ENCODE assay signal across 8 mouse cellular contexts in genomic region chr14:79562745-79563144, GRCm38 (mm10). TPM values are rescaled to one million over a fixed set of nuclear protein-coding genes. Genes with fewer than 3 reads are reported as not detected.
A peak's percentile ranks its signal among the peaks of the same experiment; 100 is the strongest.
DNase-seq lines count a peak whose midpoint lies in the region; ATAC-seq lines count a peak whose summit lies in the region.

No protein-coding gene starts in this region.

- 0 out of 2 replicates have a peak, but pooled peaks have one; percentile 22 for ATAC-seq in midbrain, embryonic 11.5 days (ENCODE audit: low FRiP score)
- no peak for ATAC-seq in midbrain, embryonic 13.5 days
- ATAC-seq in stomach, embryonic 16.5 days (ENCODE audit: insufficient read depth, low FRiP score), result no peak

- no peaks in the 10 kb centered on the region for H3K9me3 ChIP-seq in midbrain, embryonic 11.5 days (ENCODE audit: control insufficient read depth, low read length)
- no peaks in the 10 kb centered on the region for H3K9me3 ChIP-seq in midbrain, embryonic 13.5 days
- H3K9me3 ChIP-seq in stomach, embryonic 16.5 days (replicated peaks; ENCODE audit: control insufficient read depth, low read length), result no peaks in the 10 kb centered on the region

- H3K27ac ChIP-seq in midbrain, embryonic 11.5 days (ENCODE audit: low read depth, low read length), result no peak overlapping the region
- no peak overlapping the region for H3K27ac ChIP-seq in midbrain, embryonic 13.5 days
- H3K27ac ChIP-seq in stomach, embryonic 16.5 days (ENCODE audit: low read length), result peak overlapping the region; percentile 29; the same call in 1 of the 2 replicates

- no peaks in the 10 kb centered on the region for H3K36me3 ChIP-seq in midbrain, embryonic 11.5 days (ENCODE audit: control insufficient read depth, insufficient read depth, low read length)
- 0 out of 2 replicates have a peak, but pooled peaks cover 2% of the 10 kb centered on the region for H3K36me3 ChIP-seq in midbrain, embryonic 13.5 days
- peaks cover 15% of the 10 kb centered on the region for H3K36me3 ChIP-seq in stomach, embryonic 16.5 days (ENCODE audit: control insufficient read depth, insufficient read depth, low read length)

- H3K27me3 ChIP-seq in midbrain, embryonic 11.5 days (ENCODE audit: control insufficient read depth, insufficient read depth, low read length), result no peaks in the 10 kb centered on the region
- H3K27me3 ChIP-seq in midbrain, embryonic 13.5 days, result no peaks in the 10 kb centered on the region
- no peaks in the 10 kb centered on the region for H3K27me3 ChIP-seq in stomach, embryonic 16.5 days (ENCODE audit: control insufficient read depth, insufficient read depth, low read length)

- DNase-seq in midbrain, embryonic 11.5 days (ENCODE audit: low spot score, missing footprints), result peak; percentile 82
- DNase-seq in MN1 (ENCODE audit: low spot score), result peak; percentile 49
- peak; percentile 11 for DNase-seq in cerebellum, adult 8-10 months
- peak; percentile 23 to 35 for DNase-seq in gastrocnemius, postnatal 36 days
- peak; percentile 77 for DNase-seq in kidney, adult 9 months
- peak; percentile 83 for DNase-seq in lung, postnatal 10 days

- intact Hi-C loops in gastrocnemius, postnatal 36 days (cut with DNase I), result loop anchor here (5.0 kb wide), 1 partner anchor 75 kb away; no protein-coding TSS in a partner anchor

- 21% methylated on average over 5 of the region's 5 CpGs for WGBS in midbrain, embryonic 11.5 days
- WGBS in midbrain, embryonic 13.5 days, result 20% methylated on average over 5 of the region's 5 CpGs
- 14% methylated on average over 5 of the region's 5 CpGs for WGBS in stomach, embryonic 16.5 days

- no peak overlapping the region for H3K4me3 ChIP-seq in midbrain, embryonic 11.5 days (ENCODE audit: low read depth, low read length)
- no peak overlapping the region for H3K4me3 ChIP-seq in midbrain, embryonic 13.5 days (replicated peaks)
- H3K4me3 ChIP-seq in stomach, embryonic 16.5 days (replicated peaks; ENCODE audit: low read length), result no peak overlapping the region

- no peaks in the 10 kb centered on the region for H3K4me1 ChIP-seq in midbrain, embryonic 11.5 days (ENCODE audit: control insufficient read depth, insufficient read depth, low read length)
- H3K4me1 ChIP-seq in midbrain, embryonic 13.5 days (replicated peaks), result no peaks in the 10 kb centered on the region
- peaks cover 5% of the 10 kb centered on the region for H3K4me1 ChIP-seq in stomach, embryonic 16.5 days (ENCODE audit: control insufficient read depth, insufficient read depth, low read length)

- no peak overlapping the region for H3K4me2 ChIP-seq in midbrain, embryonic 11.5 days
- H3K4me2 ChIP-seq in midbrain, embryonic 13.5 days (replicated peaks), result no peak overlapping the region
- H3K4me2 ChIP-seq in stomach, embryonic 16.5 days (ENCODE audit: low read depth, low read length), result no peak overlapping the region

- no peak overlapping the region for H3K9ac ChIP-seq in midbrain, embryonic 11.5 days (ENCODE audit: low read length)
- no peak overlapping the region for H3K9ac ChIP-seq in midbrain, embryonic 13.5 days (replicated peaks)
- H3K9ac ChIP-seq in stomach, embryonic 16.5 days (ENCODE audit: low read length), result no peak overlapping the region

RNA-seq across cellular contexts. Expression of gene Sugt1, which starts 24.7 kb away (rescaled TPM):
- 163 and 166 TPM in 2 replicates for polyA plus RNA-seq in midbrain, embryonic 11.5 days (2014; fragmentation: Nextera tagmentation; extraction: Ambion mirVana)
- 130 and 135 TPM in 2 replicates for polyA plus RNA-seq in midbrain, embryonic 13.5 days (2015; fragmentation: Nextera tagmentation; extraction: Ambion mirVana)
- total RNA-seq in gastrocnemius, postnatal 36 days (2021), result 10 to 100 TPM; 68.2 to 95.4 TPM
- polyA plus RNA-seq in stomach, embryonic 16.5 days (2015; fragmentation: Nextera tagmentation; extraction: Ambion mirVana), result 95.9 and 102 TPM in 2 replicates

Comparison
In these comparisons a context has a peak if more than half of its experiments do, and no peak if none do; other contexts are left out.
1. DNase-seq: peak in every context shown above with its lines; median percentile 83 in lung, postnatal 10 days; 82 in midbrain, embryonic 11.5 days; 77 in kidney, adult 9 months; 49 in MN1; 29 in gastrocnemius, postnatal 36 days; 11 in cerebellum, adult 8-10 months.